Mouse (Mus musculus) liver, embryonic 12.5 days (tissue): ENCODE data around the gene Rps6ka1. TPM values are rescaled to one million over a fixed set of nuclear protein-coding genes. Genes with fewer than 3 reads are reported as not detected.

Experiments
- ATAC-seq: fragments of 200-750 bp; cut with Nextera tagmentation; 2 replicates; pipeline ENCODE4 v1.8.0; 2017; ENCODE audit warnings: moderate number of reproducible peaks, mild to moderate bottlenecking, moderate library complexity
- H3K27ac ChIP-seq: fragments of 300-500 bp; sonication (generic); 2 replicates; pipeline ENCODE4 v1.5.1; 2016; ENCODE audit warnings: mild to moderate bottlenecking
- H3K27me3 ChIP-seq: fragments of 300-500 bp; sonication (generic); replicated peaks from 2 replicates; pipeline ENCODE4 v1.6.1; 2016; ENCODE audit warnings: mild to moderate bottlenecking, moderate library complexity
- H3K36me3 ChIP-seq: fragments of 300-500 bp; sonication (generic); 2 replicates; pipeline ENCODE4 v1.6.1; 2016; ENCODE audit warnings: mild to moderate bottlenecking, moderate library complexity
- H3K4me1 ChIP-seq: fragments of 300-500 bp; sonication (generic); 2 replicates; pipeline ENCODE4 v1.6.1; 2016
- H3K4me2 ChIP-seq: fragments of 300-500 bp; sonication (generic); 2 replicates; pipeline ENCODE4 v1.6.1; 2016; ENCODE audit warnings: mild to moderate bottlenecking, moderate library complexity
- H3K4me3 ChIP-seq: fragments of 300-500 bp; sonication (generic); 2 replicates; pipeline ENCODE4 v1.5.1; 2016; ENCODE audit warnings: mild to moderate bottlenecking, moderate library complexity
- H3K9ac ChIP-seq: fragments of 300-500 bp; sonication (generic); 2 replicates; pipeline ENCODE4 v1.6.1; 2016; ENCODE audit warnings: mild to moderate bottlenecking, moderate library complexity
- H3K9me3 ChIP-seq: fragments of 300-500 bp; sonication (generic); replicated peaks from 2 replicates; pipeline ENCODE4 v1.6.1; 2016; ENCODE audit warnings: mild to moderate bottlenecking, moderate library complexity
- WGBS: fragments of 180-500 bp; shearing (Covaris S2); methylation state at CpG from one replicate; pipeline ENCODE4 v1.1.7; 2016; ENCODE audit not compliant: insufficient replicate concordance; 5-methylcytosine and 5-hydroxymethylcytosine counted together
- polyA plus RNA-seq: library from polyadenylated mRNA; unstranded; fragments of >200 nt; fragmentation: Nextera tagmentation; extraction: Ambion mirVana; gene quantifications from 2 replicates; pipeline ENCODE4 v1.2.1, GENCODE M21; 2016

The Rps6ka1 gene
- polyA plus RNA-seq, 1 experiment from 2014 or later, result 60.9 TPM

DNA sequence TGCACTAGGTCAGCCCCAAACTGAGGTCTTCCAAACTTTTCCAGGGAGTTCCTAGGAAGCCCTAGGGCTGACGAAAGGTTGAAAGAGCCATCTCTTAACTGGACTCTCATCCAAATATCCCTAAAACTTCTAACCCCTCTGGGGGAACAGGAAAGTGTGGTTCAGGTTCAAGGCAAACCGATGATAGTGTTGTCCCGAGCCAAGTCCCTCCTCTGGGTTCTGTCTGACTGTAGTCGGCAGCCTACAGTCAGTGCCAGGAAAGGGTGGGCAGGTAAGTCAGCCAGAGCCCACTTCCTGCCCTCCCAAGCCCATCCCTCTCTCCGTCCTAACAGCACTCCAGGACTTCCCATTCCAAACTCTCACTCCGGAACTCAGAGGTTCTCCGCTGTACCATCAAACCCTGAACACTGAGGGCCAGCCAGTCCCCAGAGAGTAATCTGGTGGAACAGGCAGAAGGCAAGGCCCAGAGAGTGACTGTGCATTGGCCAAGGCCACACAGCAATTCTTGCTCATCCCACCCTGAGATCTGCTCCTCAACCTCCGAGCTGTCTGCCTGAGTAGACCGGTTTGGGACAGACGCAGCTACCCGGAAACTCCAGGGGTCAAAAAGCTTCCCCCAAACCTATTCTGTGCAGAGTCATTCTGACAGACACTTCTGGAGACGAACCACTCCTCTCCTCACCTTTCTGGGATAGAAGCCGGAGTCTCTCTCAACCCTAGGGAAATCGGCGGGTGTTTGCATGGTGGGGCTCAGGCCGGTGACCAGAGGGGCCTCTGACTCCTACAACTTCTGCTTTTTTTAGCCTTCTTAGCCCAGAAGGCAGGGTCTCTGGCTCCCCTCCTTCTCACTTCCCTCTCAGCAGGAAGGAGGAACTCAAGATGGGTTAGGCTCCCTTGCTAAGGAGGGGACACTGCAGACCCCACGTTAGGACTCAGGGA is 13.4 kb downstream of the Rps6ka1 start:
- peak overlapping the region; percentile 96 for H3K27ac ChIP-seq
- peak; percentile 62 for ATAC-seq

DNA sequence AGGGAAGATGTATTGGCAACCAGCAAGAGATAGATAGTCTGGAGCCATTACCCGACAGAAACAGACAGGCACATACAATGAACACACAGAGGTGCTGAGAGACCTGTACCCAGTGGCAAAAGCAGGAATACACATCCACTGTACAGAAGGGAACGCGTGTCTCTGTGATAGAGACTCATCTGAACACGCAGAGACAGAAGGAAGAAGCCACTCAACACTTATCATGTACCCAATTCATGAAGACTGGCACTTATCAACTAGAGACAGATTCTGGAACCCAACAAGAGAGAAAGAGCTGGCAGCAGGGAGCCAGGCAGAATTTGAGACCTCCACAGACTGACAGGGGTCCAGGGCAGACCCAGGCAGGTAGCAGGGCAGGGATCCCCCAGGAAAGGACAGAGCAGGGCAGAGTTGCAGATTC is 14.2 kb downstream of the Rps6ka1 start:
- no peaks in the 10 kb centered on the region for H3K9me3 ChIP-seq
- H3K27ac ChIP-seq, result peak overlapping the region; percentile 96
- H3K9ac ChIP-seq, result peak overlapping the region; percentile 69
- H3K4me3 ChIP-seq, result peak overlapping the region; percentile 69
- H3K4me2 ChIP-seq, result peak overlapping the region; percentile 85
- H3K27me3 ChIP-seq, result no peaks in the 10 kb centered on the region
- H3K36me3 ChIP-seq, result peaks cover 34% of the 10 kb centered on the region
- peaks cover 77% of the 10 kb centered on the region for H3K4me1 ChIP-seq
- ATAC-seq, result peak; percentile 85
- 13% methylated on average over 4 of the region's 4 CpGs for whole genome bisulfite sequencing

More for the DNA sequence above, 13.4 kb downstream of the Rps6ka1 start:
- 22% methylated on average over 17 of the region's 17 CpGs for WGBS
- peak overlapping the region; percentile 69 for H3K4me3 ChIP-seq
- peaks cover 27% of the 10 kb centered on the region for H3K36me3 ChIP-seq
- peak overlapping the region; percentile 69 for H3K9ac ChIP-seq
- peaks cover 84% of the 10 kb centered on the region for H3K4me1 ChIP-seq
- peak overlapping the region; percentile 85 for H3K4me2 ChIP-seq
- no peaks in the 10 kb centered on the region for H3K27me3 ChIP-seq
- H3K9me3 ChIP-seq, result no peaks in the 10 kb centered on the region

DNA sequence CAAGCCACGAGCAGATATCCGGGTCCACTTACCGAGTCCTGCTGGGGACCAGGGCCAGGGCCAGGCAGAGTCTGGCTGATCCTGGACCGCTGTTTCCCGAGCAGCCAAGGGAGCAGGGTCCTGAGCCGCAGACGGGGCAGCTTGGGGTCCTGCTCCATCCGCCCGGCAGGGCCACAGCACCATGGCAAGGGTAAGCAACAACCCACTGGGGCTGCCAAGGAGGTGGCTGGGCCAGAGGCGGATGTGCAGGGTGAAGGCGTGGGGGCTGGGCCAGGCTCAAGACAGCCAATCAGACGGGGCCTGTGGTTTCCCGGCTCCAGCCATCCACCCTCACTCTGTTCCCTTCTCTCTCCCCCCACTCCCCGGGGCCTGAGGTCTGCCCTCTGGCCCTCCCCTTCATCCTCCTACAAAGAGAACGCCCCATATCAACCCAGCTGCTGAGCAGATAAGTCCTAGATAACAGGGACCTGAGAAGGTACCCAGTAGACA is 14.7 kb downstream of the Rps6ka1 start:
- peak; percentile 82 for ATAC-seq
- Histone ChIP-seq H3K27ac (peak overlapping the region; percentile 96), H3K9ac (peak overlapping the region; percentile 82), H3K4me2 (peak overlapping the region; percentile 85), H3K4me1 (peaks cover 71% of the 10 kb centered on the region), H3K4me3 (peak overlapping the region; percentile 69), H3K9me3 (no peaks in the 10 kb centered on the region), H3K36me3 (peaks cover 39% of the 10 kb centered on the region), H3K27me3 (no peaks in the 10 kb centered on the region)
- WGBS, result 13% methylated on average over 15 of the region's 15 CpGs

DNA sequence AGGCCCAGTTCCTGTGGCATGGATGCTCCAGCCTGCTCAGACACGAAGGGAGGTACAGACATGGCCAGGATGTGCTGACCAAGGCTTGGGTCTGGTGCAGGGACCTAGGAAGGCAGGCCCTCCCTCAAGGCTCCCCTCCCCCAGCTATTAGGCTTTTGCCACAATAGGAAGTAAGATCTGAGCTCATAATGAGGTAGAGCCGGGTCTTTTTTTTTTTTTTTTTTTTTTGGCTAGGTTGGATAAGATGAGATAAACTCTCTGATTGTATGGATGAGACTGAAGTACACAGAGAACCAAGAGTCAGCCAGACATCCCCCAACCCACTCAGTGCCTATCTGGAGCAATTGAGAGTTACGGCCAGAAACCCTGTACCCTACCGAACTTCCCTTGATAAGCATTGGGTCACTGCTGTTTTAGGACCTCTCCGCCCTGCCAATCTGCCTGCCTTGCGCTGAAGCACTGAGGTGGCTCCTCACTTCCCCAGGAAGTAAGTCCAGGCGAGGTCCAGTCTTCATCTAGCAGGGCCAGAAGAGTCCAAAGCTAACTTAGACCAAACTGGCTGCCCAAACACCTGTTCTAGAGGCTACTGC is 15.3 kb downstream of the Rps6ka1 start:
- peak overlapping the region; percentile 82 for H3K9ac ChIP-seq

DNA sequence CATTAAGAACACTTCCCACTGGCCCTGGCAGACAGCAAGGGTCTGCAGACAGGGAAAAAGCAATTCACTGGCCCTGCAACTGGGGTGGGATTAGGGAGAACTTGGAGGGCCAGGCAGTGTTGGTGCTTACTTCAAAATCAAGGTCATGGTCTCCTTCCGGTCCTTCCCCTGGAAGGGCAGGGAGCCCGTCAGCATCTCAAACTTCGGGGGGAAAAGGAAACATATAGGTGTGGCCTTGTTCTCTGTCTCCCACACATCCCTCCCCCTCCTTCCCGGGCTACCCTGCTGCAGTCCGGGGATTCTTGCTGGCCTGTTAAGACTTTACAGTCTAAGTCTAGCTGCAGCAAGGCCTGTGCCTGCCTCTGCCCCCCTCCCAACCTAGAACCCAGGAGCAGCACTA is 22.4 kb downstream of the Rps6ka1 start:
- H3K36me3 ChIP-seq, result peaks cover 97% of the 10 kb centered on the region
- 85% methylated on average over 5 of the region's 5 CpGs for WGBS

More for the DNA sequence above, 15.3 kb downstream of the Rps6ka1 start:
- Histone ChIP-seq H3K36me3 (peaks cover 43% of the 10 kb centered on the region), H3K4me2 (peak overlapping the region; percentile 85), H3K4me3 (peak overlapping the region; percentile 69), H3K27me3 (no peaks in the 10 kb centered on the region), H3K27ac (peak overlapping the region; percentile 96), H3K9me3 (no peaks in the 10 kb centered on the region), H3K4me1 (peaks cover 69% of the 10 kb centered on the region)
- ATAC-seq, result no peak
- whole genome bisulfite sequencing, result 15% methylated on average over 7 of the region's 7 CpGs

DNA sequence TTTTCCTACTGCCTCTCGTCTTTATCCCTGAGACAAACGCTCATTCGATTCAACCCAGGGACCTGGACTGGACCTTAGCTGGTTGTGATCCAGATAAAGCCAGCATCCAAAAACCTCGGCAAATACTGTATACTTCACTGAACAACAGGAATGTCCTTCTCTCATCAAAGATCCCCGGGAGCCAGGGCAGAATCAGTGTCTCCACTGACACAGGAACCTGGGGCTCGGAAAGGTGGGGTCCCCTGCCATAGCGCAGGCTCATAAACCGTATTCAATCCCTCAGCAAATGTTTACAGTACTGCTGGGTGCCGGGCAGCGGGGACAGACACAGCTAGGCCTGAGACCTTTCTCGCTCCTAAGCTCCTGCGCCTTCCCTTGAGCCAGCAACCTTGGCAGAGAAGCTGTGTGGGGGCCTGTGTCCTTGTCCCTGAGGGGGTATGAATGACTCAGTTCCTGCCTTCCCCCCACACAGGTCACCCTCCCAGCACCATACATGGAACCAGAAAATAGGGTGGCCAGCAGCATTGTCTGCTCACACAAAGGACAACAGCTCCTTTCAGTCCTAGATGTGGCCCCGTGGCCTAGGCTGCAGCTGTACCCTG is 23.1 kb downstream of the Rps6ka1 start:
- H3K27me3 ChIP-seq, result no peaks in the 10 kb centered on the region
- no peak overlapping the region for H3K4me3 ChIP-seq
- peaks cover 9% of the 10 kb centered on the region; the same call in 1 of the 2 replicates for H3K4me1 ChIP-seq
- H3K36me3 ChIP-seq, result peaks cover 97% of the 10 kb centered on the region
- no peak overlapping the region for H3K4me2 ChIP-seq
- H3K9ac ChIP-seq, result no peak overlapping the region
- ATAC-seq, result no peak
- no peaks in the 10 kb centered on the region for H3K9me3 ChIP-seq
- no peak overlapping the region; the same call in 1 of the 2 replicates for H3K27ac ChIP-seq
- WGBS, result 78% methylated on average over 13 of the region's 13 CpGs

More for the DNA sequence above, 22.4 kb downstream of the Rps6ka1 start:
- no peak for ATAC-seq
- H3K9me3 ChIP-seq, result no peaks in the 10 kb centered on the region
- H3K4me2 ChIP-seq, result no peak overlapping the region
- H3K27ac ChIP-seq, result no peak overlapping the region; the same call in 1 of the 2 replicates
- H3K27me3 ChIP-seq, result no peaks in the 10 kb centered on the region
- no peak overlapping the region for H3K4me3 ChIP-seq
- no peak overlapping the region for H3K9ac ChIP-seq
- H3K4me1 ChIP-seq, result peaks cover 15% of the 10 kb centered on the region

DNA sequence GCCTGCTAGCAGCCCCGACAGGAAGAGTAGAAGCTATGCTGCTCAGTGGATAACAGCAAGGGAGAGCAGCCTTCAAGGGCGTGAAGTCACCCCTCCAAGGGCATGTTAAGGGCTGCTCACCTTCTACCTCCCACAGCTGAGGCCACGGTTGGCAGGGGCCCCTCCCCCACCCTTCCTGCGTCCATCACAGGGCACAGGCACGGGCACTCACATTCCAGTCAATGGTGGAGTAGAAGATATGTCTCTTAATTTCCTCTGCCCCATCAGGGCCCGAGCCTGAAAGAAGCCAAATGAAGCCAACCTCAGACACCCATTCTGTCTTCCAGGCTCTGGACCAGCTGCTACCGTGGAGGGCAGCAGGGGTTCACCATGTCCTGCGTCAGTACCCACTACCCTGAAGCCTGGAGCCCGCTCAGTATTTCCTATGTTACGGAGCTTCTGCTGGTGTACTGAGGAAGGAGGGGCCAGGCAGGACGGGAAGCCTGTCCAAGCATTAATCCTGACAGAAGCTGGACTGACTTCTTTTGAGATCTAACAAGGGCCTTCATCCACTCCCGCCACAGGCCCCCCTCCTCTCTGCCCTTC is 23.7 kb downstream of the Rps6ka1 start:
- no peaks in the 10 kb centered on the region for H3K9me3 ChIP-seq
- no peak overlapping the region for H3K9ac ChIP-seq
- no peak overlapping the region for H3K4me2 ChIP-seq
- ATAC-seq, result no peak
- H3K4me1 ChIP-seq, result peaks cover 9% of the 10 kb centered on the region; the same call in 1 of the 2 replicates
- peaks cover 97% of the 10 kb centered on the region for H3K36me3 ChIP-seq
- no peaks in the 10 kb centered on the region for H3K27me3 ChIP-seq
- no peak overlapping the region for H3K27ac ChIP-seq
- no peak overlapping the region for H3K4me3 ChIP-seq
- 82% methylated on average over 12 of the region's 12 CpGs for WGBS

DNA sequence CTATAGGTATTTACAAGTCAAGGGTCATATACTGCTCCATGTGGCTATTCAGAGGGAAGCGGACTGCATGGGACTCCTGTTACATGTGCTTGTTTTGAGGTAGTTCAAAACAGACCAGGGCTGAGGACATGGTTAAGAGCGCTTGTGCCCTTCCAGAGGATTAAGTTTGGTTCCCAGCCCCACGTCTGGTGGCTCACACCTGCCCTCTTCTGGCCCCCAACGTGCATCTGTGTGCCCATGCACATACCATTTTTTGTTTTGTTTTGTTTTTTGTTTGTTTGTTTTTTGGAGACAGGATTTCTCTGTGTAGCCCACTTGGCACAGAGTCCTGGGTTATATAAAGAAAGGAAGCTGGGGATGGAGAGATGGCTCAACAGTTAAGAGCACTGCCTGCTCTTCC is 30.1 kb downstream of the Rps6ka1 start:
- Histone ChIP-seq H3K4me2 (no peak overlapping the region), H3K27ac (no peak overlapping the region), H3K4me1 (no peaks in the 10 kb centered on the region), H3K27me3 (no peaks in the 10 kb centered on the region), H3K36me3 (peaks cover 99% of the 10 kb centered on the region), H3K9me3 (no peaks in the 10 kb centered on the region), H3K9ac (no peak overlapping the region), H3K4me3 (no peak overlapping the region)
- ATAC-seq, result no peak
- 64% methylated on average over 4 of the region's 4 CpGs for WGBS

DNA sequence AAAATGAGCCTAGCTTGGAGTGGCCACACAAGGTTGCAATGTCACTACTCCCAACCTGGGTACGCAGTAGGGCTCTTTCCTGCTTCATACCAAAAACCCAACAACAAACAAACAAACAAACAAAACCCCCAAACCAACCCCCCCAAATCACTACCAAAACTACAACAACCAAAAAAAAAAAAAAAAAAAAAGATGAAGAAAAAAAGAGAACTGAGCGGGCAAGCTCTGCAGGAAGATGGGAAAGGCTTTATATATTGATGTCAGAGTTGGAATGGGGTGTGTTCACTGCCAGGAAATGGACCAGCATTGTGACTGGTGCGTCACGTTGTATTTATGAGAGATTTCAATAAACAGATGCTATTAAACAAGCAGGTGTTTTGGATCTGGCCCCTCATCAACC is 33.0 kb downstream of the Rps6ka1 start:
- WGBS, result 89% methylated on average over 4 of the region's 4 CpGs
- ATAC-seq, result no peak
- Histone ChIP-seq H3K36me3 (peaks cover 96% of the 10 kb centered on the region), H3K9me3 (no peaks in the 10 kb centered on the region), H3K4me3 (no peak overlapping the region), H3K4me2 (no peak overlapping the region), H3K27ac (no peak overlapping the region), H3K27me3 (no peaks in the 10 kb centered on the region), H3K9ac (no peak overlapping the region), H3K4me1 (no peaks in the 10 kb centered on the region)

DNA sequence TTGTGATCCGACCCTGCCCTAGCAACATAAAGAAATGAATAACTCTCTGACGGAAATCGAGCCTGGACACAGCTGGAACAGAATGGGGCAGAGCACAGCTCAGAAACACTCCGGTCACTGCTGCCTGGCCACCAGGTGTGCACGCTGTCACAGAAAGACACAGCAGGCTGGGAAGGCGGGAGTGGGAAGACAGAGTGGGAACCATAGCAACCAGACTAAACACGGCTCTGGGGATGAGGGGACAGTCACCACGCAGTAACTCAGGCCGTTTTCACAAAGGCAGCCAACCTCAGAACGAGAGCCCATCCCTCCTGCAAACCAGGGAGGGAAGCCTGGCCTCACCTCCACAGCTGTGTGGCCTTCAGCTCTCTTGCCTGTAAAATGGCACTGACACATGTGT is 34.0 kb downstream of the Rps6ka1 start:
- Histone ChIP-seq H3K36me3 (peaks cover 96% of the 10 kb centered on the region), H3K4me1 (no peaks in the 10 kb centered on the region)

DNA sequence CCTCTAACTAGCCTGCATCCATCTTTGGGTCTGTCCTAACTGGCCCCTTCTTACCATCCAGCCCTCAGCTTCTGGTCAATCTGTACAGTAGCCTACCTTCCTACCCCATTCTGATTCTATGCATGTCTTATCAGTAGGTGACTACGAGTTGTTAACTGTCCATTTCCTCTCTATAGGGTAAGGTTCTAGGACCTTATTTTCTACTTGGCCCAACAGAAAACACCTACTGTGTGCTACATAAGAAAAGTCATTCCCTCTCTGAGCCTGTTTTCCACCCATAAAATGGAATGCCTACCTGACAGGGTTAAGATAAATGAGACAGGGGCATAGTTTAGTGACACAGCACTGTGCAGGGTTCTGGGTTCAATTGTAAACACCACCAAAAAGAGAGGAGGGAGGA is 41.0 kb downstream of the Rps6ka1 start:
- no peaks in the 10 kb centered on the region for H3K9me3 ChIP-seq
- 31% methylated on average over 1 of the region's 1 CpGs for WGBS
- no peak overlapping the region for H3K9ac ChIP-seq
- no peak overlapping the region for H3K4me2 ChIP-seq
- H3K4me1 ChIP-seq, result peaks cover 11% of the 10 kb centered on the region
- no peak overlapping the region for H3K27ac ChIP-seq
- H3K27me3 ChIP-seq, result no peaks in the 10 kb centered on the region
- peaks cover 50% of the 10 kb centered on the region for H3K36me3 ChIP-seq
- ATAC-seq, result no peak
- no peak overlapping the region for H3K4me3 ChIP-seq

More for the DNA sequence above, 34.0 kb downstream of the Rps6ka1 start:
- WGBS, result 88% methylated on average over 10 of the region's 10 CpGs
- no peak for ATAC-seq
- H3K4me2 ChIP-seq, result no peak overlapping the region
- H3K4me3 ChIP-seq, result no peak overlapping the region
- H3K9me3 ChIP-seq, result no peaks in the 10 kb centered on the region
- H3K27me3 ChIP-seq, result no peaks in the 10 kb centered on the region
- H3K27ac ChIP-seq, result no peak overlapping the region
- no peak overlapping the region for H3K9ac ChIP-seq
